Mouse (Mus musculus): ENCODE results near the gene Atp10a.

- TF ChIP-seq CTCF (IDR thresholded peaks at IDR 0.05; ENCODE audit: borderline replicate concordance, extremely low read depth, insufficient read depth, insufficient read length): no peak
- no peak for TF ChIP-seq POLR2A (IDR thresholded peaks at IDR 0.05; ENCODE audit: borderline replicate concordance, extremely low read depth, insufficient read depth, insufficient read length, poor library complexity, severe bottlenecking)
Observed at GRCm38 (mm10) chr7:58800916-58801315, 144.9 kb downstream of the Atp10a start.

Measured in brain, embryonic 14.5 days (tissue).